ENCODE assay signal across 11 mouse cellular contexts in genomic region chr6:142578831-142579230, GRCm38 (mm10).
"Had no signal": no experiment of that assay in that cellular context is flagged by ENCODE, and none has a peak within 500 bp of the region (broad histone marks: within the 10 kb centered on the region; RNA-seq: fewer than 3 reads in every experiment).

No protein-coding gene starts in this region.

- DNase-seq: kidney, adult 2 months; kidney, postnatal 25 days; layer of hippocampus, adult 9-11 months; liver, embryonic 13.5 days; lung, adult 2 months; lung, postnatal 14 days; lung, postnatal 4 days; right cerebral cortex, adult 18-20 months; right cerebral cortex, postnatal 14 days; right cerebral cortex, postnatal 4 days; thymus, adult 2 months had no signal
